Mouse (Mus musculus) bone marrow, adult 2 months (tissue): ENCODE results near the gene Syt1. TPM values are rescaled to one million over a fixed set of nuclear protein-coding genes. Genes with fewer than 3 reads are reported as not detected.

ENCODE experiments used
- H3K27ac ChIP-seq: fragments of 200-500 bp; 2 replicates; pipeline ENCODE4 v1.5.1; 2012; ENCODE audit warnings: low read depth, mild to moderate bottlenecking, control low read depth, inconsistent platforms, low read length; ENCODE audit not compliant: control insufficient read depth, poor library complexity, insufficient read depth
- H3K4me1 ChIP-seq: fragments of 200-500 bp; 2 replicates; pipeline ENCODE4 v1.6.1; 2011; ENCODE audit warnings: low read length; ENCODE audit not compliant: control insufficient read depth, insufficient read depth
- H3K4me3 ChIP-seq: fragments of 200-500 bp; replicated peaks from 2 replicates; pipeline ENCODE3; 2011; ENCODE audit warnings: mild to moderate bottlenecking, low read depth, low read length, control low read depth; ENCODE audit not compliant: control insufficient read depth
- CTCF ChIP-seq: fragments of 200-500 bp; IDR thresholded peaks from 2 replicates; pipeline ENCODE4 v1.5.1; 2011; ENCODE audit warnings: low read length, control low read depth; ENCODE audit not compliant: control insufficient read depth, insufficient read depth
- POLR2A ChIP-seq: fragments of 200-500 bp; IDR thresholded peaks from 2 replicates; pipeline ENCODE4 v1.6.1; 2011; ENCODE audit warnings: low read depth, mild to moderate bottlenecking, control low read depth, low read length, borderline replicate concordance; ENCODE audit not compliant: control insufficient read depth
- WGBS: fragments of 180-500 bp; shearing (Covaris S2); methylation state at CpG from one replicate; pipeline ENCODE4 v1.1.7; 2018; 5-methylcytosine and 5-hydroxymethylcytosine counted together
- polyA plus RNA-seq: library from polyadenylated mRNA; stranded (reverse); fragments of >200 nt; gene quantifications from 2 replicates; pipeline ENCODE4 v1.2.4, GENCODE M21; 2011; ENCODE audit warnings: low replicate concordance; ENCODE audit not compliant: missing spikeins, insufficient read depth, insufficient read length

Syt1 gene
- polyA plus RNA-seq, 1 experiment, result 0.42 TPM

DNA sequence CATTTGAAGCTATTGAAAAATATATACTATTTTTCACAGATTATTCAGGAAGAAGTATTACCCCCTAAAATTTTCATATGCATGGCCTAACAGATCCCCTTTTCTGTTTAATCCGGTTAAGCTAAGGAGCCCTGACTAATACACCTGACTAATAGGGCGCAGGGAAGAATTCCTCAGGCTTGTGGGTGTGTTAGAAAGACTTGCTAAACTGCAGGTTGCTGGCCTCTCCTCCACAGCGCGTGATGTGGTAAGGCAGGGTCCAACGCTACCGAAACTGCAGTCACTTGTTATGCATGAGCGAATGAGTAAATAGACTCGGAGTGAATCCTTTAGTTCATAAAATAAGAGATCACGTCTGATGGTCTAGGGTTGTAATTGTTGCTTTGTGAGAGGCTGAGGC, 558.4 kb downstream of the Syt1 start:
- 90% methylated on average over 9 of the region's 9 CpGs for WGBS
- TF ChIP-seq POLR2A (no peak), CTCF (no peak)
- Histone ChIP-seq H3K4me3 (no peak overlapping the region), H3K27ac (no peak overlapping the region), H3K4me1 (no peaks in the 10 kb centered on the region)

DNA sequence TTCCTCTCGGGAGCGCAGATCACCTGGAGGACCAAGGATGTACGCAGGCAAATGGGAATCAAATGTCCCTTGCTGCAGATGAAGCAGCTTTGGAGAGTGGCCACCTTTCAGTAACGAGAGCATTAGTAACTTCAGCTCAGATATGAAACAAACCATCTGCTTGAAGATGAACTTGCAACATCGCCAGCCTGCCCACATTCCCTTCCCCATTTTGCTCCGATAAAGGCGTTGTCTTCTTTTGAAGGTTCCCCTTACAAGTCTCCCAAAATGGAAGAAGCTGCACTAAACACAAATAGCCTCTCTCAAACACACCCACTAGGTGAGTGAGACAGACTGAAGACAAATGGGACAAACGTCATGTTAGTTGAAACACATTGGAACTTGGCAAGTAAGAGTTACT, 559.3 kb downstream of the Syt1 start:
- WGBS, result 67% methylated on average over 8 of the region's 8 CpGs
- no peaks in the 10 kb centered on the region for H3K4me1 ChIP-seq
- TF ChIP-seq CTCF (no peak), POLR2A (no peak)
- H3K27ac ChIP-seq, result no peak overlapping the region
- no peak overlapping the region for H3K4me3 ChIP-seq

DNA sequence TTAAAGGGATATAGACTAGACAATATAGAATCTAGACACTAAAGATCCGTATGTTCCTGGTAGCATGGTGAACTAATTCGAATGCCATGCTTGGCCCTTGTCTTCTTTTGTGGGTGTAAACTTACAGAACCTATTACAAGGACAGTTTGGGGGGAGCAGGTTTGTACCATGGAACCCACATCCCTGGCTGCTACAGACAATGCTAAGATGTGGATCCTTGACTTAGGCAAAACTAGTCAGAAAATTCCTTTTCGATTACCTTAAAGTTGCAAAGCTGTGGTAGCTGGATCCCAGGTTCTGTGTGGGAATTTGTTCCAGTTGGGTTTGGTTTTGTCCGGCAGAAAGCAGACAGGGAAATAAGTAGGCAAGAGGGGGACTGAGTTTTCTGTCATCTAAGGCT, 560.4 kb downstream of the Syt1 start:
- H3K4me3 ChIP-seq, result no peak overlapping the region
- TF ChIP-seq CTCF, result no peak
- TF ChIP-seq POLR2A, result no peak
- H3K27ac ChIP-seq, result no peak overlapping the region
- H3K4me1 ChIP-seq, result no peaks in the 10 kb centered on the region
- 82% methylated on average over 4 of the region's 4 CpGs for WGBS

DNA sequence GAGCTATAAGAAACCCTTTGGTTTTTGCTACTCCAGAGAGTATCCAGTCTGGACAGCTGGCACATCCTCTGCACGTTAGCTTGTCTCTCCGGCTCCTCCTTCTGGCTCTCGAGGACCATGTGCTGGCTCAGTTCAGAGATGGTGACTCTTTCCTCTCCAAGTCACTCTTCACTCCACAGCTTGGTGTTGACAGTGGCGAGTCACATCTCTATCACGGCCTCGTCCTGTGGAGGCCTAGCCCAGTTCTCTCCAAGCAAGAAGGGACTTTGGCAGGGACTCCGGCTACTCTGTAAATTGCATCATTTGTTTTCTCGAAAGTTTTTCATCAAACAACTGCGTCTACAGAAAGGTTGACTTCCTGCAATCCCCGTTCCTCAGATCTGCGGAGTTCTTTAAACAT, 562.4 kb downstream of the Syt1 start:
- no peak overlapping the region for H3K4me3 ChIP-seq
- 81% methylated on average over 11 of the region's 11 CpGs for WGBS
- no peaks in the 10 kb centered on the region for H3K4me1 ChIP-seq
- no peak overlapping the region for H3K27ac ChIP-seq
- no peak for TF ChIP-seq CTCF
- no peak for TF ChIP-seq POLR2A
